Mouse (Mus musculus) neural tube, embryonic 12.5 days (tissue): ENCODE results near the gene Gm20388. TPM values are rescaled to one million over a fixed set of nuclear protein-coding genes. Genes with fewer than 3 reads are reported as not detected.

Experiments
- ATAC-seq: fragments of 200-750 bp; cut with Nextera tagmentation; 2 replicates; pipeline ENCODE4 v1.8.0; 2017; ENCODE audit warnings: low read depth, mild to moderate bottlenecking, moderate TSS enrichment, moderate library complexity; ENCODE audit not compliant: low FRiP score
- H3K27ac ChIP-seq: fragments of 300-500 bp; sonication (generic); 2 replicates; pipeline ENCODE4 v1.5.1; 2016
- H3K27me3 ChIP-seq: fragments of 300-500 bp; sonication (generic); replicated peaks from 2 replicates; pipeline ENCODE4 v1.6.1; 2016; ENCODE audit warnings: mild to moderate bottlenecking
- H3K36me3 ChIP-seq: fragments of 300-500 bp; sonication (generic); 2 replicates; pipeline ENCODE4 v1.6.1; 2016; ENCODE audit warnings: mild to moderate bottlenecking
- H3K4me1 ChIP-seq: fragments of 300-500 bp; sonication (generic); 2 replicates; pipeline ENCODE4 v1.6.1; 2016
- H3K4me2 ChIP-seq: fragments of 300-500 bp; sonication (generic); replicated peaks from 2 replicates; pipeline ENCODE4 v1.6.1; 2016; ENCODE audit warnings: mild to moderate bottlenecking
- H3K4me3 ChIP-seq: fragments of 300-500 bp; sonication (generic); 2 replicates; pipeline ENCODE4 v1.5.1; 2016
- H3K9ac ChIP-seq: fragments of 300-500 bp; sonication (generic); 2 replicates; pipeline ENCODE4 v1.6.1; 2016; ENCODE audit warnings: mild to moderate bottlenecking
- H3K9me3 ChIP-seq: fragments of 300-500 bp; sonication (generic); 2 replicates; pipeline ENCODE4 v1.6.1; 2016; ENCODE audit warnings: mild to moderate bottlenecking
- WGBS: fragments of 180-500 bp; shearing (Covaris S2); methylation state at CpG from one replicate; pipeline ENCODE4 v1.1.7; 2016; 5-methylcytosine and 5-hydroxymethylcytosine counted together
- polyA plus RNA-seq: library from polyadenylated mRNA; unstranded; fragments of >200 nt; fragmentation: Nextera tagmentation; extraction: Ambion mirVana; gene quantifications from 2 replicates; pipeline ENCODE4 v1.2.1, GENCODE M21; 2016

Gm20388 gene
- polyA plus RNA-seq, 1 experiment from 2014 or later, result not detected

DNA sequence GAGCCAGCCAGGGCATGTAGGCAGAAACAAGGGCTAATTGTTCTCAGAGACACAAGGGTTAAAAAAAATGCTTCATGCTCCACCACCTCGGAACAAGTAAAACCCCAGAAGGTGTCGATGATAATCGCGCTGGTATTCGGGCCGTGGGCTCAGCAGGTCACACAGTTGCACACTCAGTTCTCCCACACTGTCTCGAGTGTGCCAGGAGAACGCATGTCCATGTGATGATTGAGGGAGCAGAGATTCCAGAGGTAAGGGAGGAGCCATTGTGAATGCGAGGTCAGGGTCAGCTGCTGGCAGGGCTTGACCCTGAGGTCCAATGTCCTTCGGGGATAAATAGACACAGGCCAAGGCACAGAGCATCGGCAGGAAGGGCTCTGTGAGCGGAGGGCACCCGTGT, 1332.0 kb downstream of the Gm20388 start:
- no peaks in the 10 kb centered on the region for H3K36me3 ChIP-seq
- no peak overlapping the region for H3K4me2 ChIP-seq
- no peak for ATAC-seq
- H3K4me1 ChIP-seq, result peaks cover 28% of the 10 kb centered on the region
- no peaks in the 10 kb centered on the region; the same call in 1 of the 2 replicates for H3K27me3 ChIP-seq
- H3K9ac ChIP-seq, result no peak overlapping the region
- no peaks in the 10 kb centered on the region for H3K9me3 ChIP-seq
- 7% methylated on average over 13 of the region's 13 CpGs for WGBS
- no peak overlapping the region for H3K27ac ChIP-seq
- H3K4me3 ChIP-seq, result no peak overlapping the region

GRCm38 (mm10) chr8:121248823-121249222, 1338.2 kb downstream of the Gm20388 start:
- H3K27ac ChIP-seq, result no peak overlapping the region
- H3K4me1 ChIP-seq, result peaks cover 27% of the 10 kb centered on the region
- 62% methylated on average over 7 of the region's 7 CpGs for WGBS
- no peak overlapping the region for H3K4me2 ChIP-seq
- H3K27me3 ChIP-seq, result peaks cover 28% of the 10 kb centered on the region
- H3K36me3 ChIP-seq, result no peaks in the 10 kb centered on the region
- no peak overlapping the region for H3K4me3 ChIP-seq
- ATAC-seq, result no peak
- H3K9me3 ChIP-seq, result no peaks in the 10 kb centered on the region
- H3K9ac ChIP-seq, result no peak overlapping the region

- Histone ChIP-seq H3K36me3 (no peaks in the 10 kb centered on the region), H3K4me3 (no peak overlapping the region), H3K27me3 (peaks cover 31% of the 10 kb centered on the region), H3K9ac (no peak overlapping the region), H3K9me3 (no peaks in the 10 kb centered on the region), H3K27ac (no peak overlapping the region), H3K4me1 (peaks cover 25% of the 10 kb centered on the region), H3K4me2 (no peak overlapping the region)
- no peak for ATAC-seq
- WGBS, result 83% methylated on average over 1 of the region's 1 CpGs
Measured at GRCm38 (mm10) chr8:121249433-121249832, 1338.8 kb downstream of the Gm20388 start.

DNA sequence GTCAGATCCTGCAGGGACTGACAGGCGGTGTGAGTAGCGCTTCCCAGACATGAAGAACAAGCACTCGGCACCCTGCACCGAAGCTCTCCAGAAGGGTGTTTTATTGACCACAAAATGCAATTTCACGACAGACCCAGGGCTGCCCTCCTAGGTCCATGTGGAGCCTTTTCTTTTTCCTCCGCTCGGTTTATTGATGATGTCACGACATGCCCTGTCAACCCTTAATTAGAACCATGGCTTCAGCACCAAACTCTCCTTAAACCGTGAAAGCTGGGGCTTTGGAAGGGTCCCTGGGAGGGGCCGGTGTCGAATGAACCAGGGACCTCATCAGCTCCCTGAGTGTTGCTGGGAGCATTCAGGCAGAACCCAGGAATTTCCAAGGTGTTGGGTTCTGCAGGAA, 1340.4 kb downstream of the Gm20388 start:
- no peak overlapping the region for H3K27ac ChIP-seq
- WGBS, result 8% methylated on average over 11 of the region's 11 CpGs
- peaks cover 31% of the 10 kb centered on the region for H3K27me3 ChIP-seq
- H3K4me3 ChIP-seq, result no peak overlapping the region
- no peaks in the 10 kb centered on the region for H3K9me3 ChIP-seq
- no peak for ATAC-seq
- H3K9ac ChIP-seq, result no peak overlapping the region
- no peaks in the 10 kb centered on the region for H3K36me3 ChIP-seq
- H3K4me1 ChIP-seq, result peaks cover 25% of the 10 kb centered on the region
- 0 out of 2 replicates have a peak overlapping the region, but pooled peaks have one; percentile 12 for H3K4me2 ChIP-seq

DNA sequence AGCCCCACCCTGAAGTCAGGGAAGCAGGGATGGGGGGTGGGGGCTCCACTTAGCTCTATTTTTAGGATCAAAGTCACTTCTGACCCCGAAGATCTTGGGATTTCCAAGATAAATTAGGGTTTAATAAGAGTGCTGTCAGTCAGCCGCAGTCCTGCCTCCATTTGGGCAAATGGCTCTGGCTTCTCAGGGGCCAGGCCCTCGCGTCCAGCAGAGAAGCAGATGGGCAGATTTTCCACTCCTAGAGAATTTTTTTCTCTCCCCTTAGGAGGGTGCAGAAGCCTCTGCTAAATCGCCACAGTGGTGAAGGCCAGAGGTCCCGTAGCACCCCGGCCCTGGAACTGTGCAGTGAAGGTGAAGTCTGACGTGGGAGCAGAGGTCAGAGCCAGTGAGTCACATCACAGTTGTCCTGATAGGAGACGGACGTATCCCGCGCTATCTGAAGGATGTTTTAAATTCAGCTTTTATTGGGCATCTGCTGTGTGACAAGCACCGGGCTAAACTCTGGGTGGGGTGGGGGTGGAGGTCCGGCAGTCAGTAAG, 1345.2 kb downstream of the Gm20388 start:
- no peaks in the 10 kb centered on the region for H3K9me3 ChIP-seq
- no peaks in the 10 kb centered on the region for H3K36me3 ChIP-seq
- no peak overlapping the region for H3K4me3 ChIP-seq
- peaks cover 26% of the 10 kb centered on the region for H3K27me3 ChIP-seq
- H3K4me2 ChIP-seq, result no peak overlapping the region
- H3K4me1 ChIP-seq, result peaks cover 23% of the 10 kb centered on the region
- WGBS, result 50% methylated on average over 14 of the region's 14 CpGs
- no peak overlapping the region for H3K27ac ChIP-seq
- no peak for ATAC-seq
- H3K9ac ChIP-seq, result no peak overlapping the region

DNA sequence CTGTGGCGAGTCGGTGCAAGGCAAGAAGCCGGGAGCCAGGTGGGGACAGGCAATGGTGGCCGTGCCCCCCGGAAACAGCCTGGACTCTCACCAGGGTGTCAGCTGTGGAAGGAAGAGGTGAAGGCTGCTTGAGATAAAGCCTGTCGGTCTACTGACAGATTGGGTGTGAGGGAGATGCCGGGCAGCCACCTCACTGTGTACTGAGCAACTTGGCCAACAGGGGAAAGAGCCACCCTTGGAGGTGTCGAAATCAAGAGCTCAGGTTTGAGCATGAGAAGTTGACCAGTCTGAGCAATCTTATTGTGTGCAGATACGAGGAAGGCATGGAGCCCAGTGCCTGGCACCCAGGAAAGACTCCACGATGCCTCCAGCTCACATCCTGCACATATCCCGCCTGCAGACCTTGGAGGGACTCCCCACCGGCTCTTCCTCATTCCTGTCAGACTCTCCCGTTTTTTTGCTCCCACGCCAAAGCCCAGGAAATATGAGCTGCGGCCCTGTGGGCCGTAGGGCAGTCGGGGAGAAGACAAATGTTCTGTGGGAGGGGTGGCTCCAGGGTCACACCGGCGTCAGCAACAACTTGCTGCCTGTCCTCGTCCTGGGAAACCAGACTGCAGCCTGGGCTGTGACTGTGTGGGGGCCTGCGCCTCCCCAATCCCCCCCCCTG, 1347.6 kb downstream of the Gm20388 start:
- H3K4me3 ChIP-seq, result no peak overlapping the region
- H3K36me3 ChIP-seq, result no peaks in the 10 kb centered on the region
- WGBS, result 45% methylated on average over 21 of the region's 21 CpGs
- H3K4me1 ChIP-seq, result peaks cover 9% of the 10 kb centered on the region
- H3K27me3 ChIP-seq, result peaks cover 8% of the 10 kb centered on the region; the same call in 1 of the 2 replicates
- no peaks in the 10 kb centered on the region for H3K9me3 ChIP-seq
- ATAC-seq, result no peak
- H3K9ac ChIP-seq, result no peak overlapping the region
- H3K27ac ChIP-seq, result no peak overlapping the region
- no peak overlapping the region for H3K4me2 ChIP-seq

DNA sequence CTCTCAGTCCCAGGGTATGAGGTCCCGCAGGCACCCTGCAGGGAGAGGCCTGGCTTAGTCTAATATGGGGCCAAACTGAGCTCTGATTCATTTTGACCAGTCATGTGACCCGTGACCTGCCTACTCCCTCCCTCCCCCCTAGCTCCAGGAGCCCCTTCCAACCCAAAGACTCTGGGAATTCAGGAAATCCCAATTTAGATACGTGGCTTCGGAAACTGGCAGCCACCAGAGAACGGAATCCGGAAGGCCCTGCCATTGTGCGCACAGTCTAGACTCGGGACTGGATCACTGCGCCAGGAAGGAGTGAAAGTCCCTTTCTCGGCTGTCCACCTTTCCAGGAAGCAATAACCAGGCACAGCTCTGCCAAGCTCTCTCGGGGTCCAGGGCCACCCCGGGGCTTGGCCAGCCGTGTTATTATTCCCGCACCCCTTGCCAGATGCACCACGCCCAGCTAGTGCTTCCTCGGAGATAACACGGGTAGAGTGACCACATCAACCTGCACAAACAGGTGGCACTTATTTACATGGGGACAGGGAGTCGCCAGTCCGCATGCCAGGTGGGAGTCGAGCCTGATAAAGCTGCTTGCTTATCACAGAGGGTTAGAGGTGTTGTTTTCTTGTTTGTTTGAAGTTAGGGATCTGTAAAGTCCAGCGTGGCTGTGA, 1352.2 kb downstream of the Gm20388 start:
- Histone ChIP-seq H3K4me1 (peaks cover 8% of the 10 kb centered on the region), H3K27ac (no peak overlapping the region), H3K4me3 (no peak overlapping the region), H3K9ac (no peak overlapping the region), H3K9me3 (no peaks in the 10 kb centered on the region), H3K36me3 (no peaks in the 10 kb centered on the region), H3K4me2 (no peak overlapping the region), H3K27me3 (no peaks in the 10 kb centered on the region)
- ATAC-seq, result no peak
- 81% methylated on average over 21 of the region's 21 CpGs for WGBS

- no peaks in the 10 kb centered on the region for H3K27me3 ChIP-seq
- H3K4me3 ChIP-seq, result no peak overlapping the region
- H3K4me1 ChIP-seq, result peaks cover 3% of the 10 kb centered on the region; the same call in 1 of the 2 replicates
- H3K27ac ChIP-seq, result no peak overlapping the region
- no peak overlapping the region for H3K4me2 ChIP-seq
- no peaks in the 10 kb centered on the region for H3K36me3 ChIP-seq
- H3K9me3 ChIP-seq, result no peaks in the 10 kb centered on the region
- ATAC-seq, result no peak
- H3K9ac ChIP-seq, result no peak overlapping the region
- WGBS, result 64% methylated on average over 14 of the region's 14 CpGs
Measured at GRCm38 (mm10) chr8:121263390-121263775, 1352.7 kb downstream of the Gm20388 start.

DNA sequence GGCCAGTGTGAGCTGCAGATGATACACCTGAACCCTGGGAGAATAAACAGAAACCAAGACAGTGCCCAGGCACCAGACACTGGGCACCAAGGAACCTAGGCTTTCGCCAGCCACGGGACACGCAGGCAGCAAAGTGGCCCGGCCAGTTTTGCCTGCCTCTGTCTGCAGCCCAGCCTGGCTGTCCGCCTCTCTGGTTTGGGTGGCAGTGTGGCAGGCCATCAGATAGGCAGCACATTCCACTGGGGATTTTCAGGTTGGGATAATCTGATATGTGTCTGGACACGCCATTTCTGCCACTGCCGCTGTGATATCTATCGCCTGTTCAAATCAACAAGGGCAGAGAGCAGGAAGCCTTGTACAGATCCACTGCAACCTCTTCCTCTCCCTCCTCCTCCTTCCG, 1353.6 kb downstream of the Gm20388 start:
- Histone ChIP-seq H3K27me3 (no peaks in the 10 kb centered on the region), H3K36me3 (no peaks in the 10 kb centered on the region), H3K9me3 (no peaks in the 10 kb centered on the region), H3K4me1 (no peaks in the 10 kb centered on the region), H3K4me3 (no peak overlapping the region), H3K9ac (no peak overlapping the region), H3K27ac (no peak overlapping the region), H3K4me2 (no peak overlapping the region)
- 89% methylated on average over 9 of the region's 9 CpGs for WGBS
- no peak for ATAC-seq

DNA sequence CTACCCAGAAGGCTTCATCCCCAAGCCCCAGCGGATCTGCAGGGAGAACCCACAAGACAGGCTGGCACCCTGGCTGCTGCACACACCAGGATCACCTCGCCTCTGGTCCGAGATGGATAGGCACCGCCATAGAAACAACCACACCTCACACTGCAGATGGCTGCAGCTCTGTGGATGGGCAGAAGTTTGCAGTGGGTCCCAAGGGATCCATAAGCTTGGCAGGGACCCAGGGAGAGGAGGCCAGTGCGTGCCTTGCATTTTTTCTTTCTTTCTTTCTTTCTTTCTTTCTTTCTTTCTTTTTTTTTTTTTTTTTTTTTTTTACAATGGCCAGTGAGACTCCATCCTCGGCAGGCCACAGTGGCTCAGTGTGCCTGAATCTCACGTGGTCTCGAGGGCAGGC, 1360.9 kb downstream of the Gm20388 start:
- Histone ChIP-seq H3K4me1 (0 out of 2 replicates have a peak, but pooled peaks cover 9% of the 10 kb centered on the region), H3K4me3 (no peak overlapping the region), H3K27me3 (no peaks in the 10 kb centered on the region), H3K9me3 (no peaks in the 10 kb centered on the region), H3K4me2 (no peak overlapping the region), H3K27ac (no peak overlapping the region), H3K36me3 (no peaks in the 10 kb centered on the region), H3K9ac (no peak overlapping the region)
- WGBS, result 76% methylated on average over 8 of the region's 8 CpGs
- ATAC-seq, result no peak

DNA sequence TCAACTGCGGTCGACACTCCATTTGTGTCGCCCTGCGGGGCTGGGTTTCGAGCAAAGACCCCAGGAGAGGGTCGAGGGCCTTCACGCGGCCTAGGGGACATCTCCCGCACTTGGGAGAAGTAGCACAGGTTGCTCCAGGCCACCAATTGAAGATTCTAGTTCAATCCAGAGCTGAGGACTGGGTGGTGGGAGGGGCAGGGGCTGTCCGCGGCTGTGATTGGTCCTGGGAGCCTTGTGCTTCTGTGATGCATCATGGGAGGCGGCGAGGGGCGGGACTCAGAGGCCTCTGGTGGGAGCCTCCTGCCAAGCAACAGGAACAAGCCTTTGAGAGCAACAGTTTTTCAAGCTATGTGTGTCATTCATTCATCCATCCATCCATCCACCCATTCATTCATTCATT, 1362.6 kb downstream of the Gm20388 start:
- ATAC-seq, result no peak; the same call in 1 of the 2 replicates
- H3K4me3 ChIP-seq, result no peak overlapping the region
- no peaks in the 10 kb centered on the region for H3K27me3 ChIP-seq
- H3K9me3 ChIP-seq, result no peaks in the 10 kb centered on the region
- H3K36me3 ChIP-seq, result no peaks in the 10 kb centered on the region
- H3K4me2 ChIP-seq, result peak overlapping the region; percentile 38
- H3K4me1 ChIP-seq, result 0 out of 2 replicates have a peak, but pooled peaks cover 9% of the 10 kb centered on the region
- H3K27ac ChIP-seq, result no peak overlapping the region
- WGBS, result 56% methylated on average over 14 of the region's 14 CpGs
- H3K9ac ChIP-seq, result no peak overlapping the region

DNA sequence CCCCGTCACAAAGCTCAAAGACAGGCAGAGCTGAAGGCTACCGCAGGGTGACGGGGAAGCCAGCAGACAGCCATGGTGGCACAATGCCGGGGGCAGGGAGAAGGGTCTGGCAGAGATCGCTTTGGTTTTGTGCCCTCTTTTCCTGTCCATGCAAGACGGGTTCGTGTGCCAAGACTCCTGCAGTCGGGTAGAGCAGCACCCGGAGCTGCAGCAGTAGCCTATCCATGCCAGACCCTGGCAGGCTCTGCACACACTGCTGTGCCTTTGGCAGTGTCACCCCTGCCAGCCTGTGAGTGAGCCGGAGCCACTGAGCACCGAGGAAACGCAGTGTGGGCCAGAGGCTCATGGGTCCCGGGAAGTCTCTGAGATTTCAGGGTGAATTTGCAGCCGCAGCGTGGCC, 1363.0 kb downstream of the Gm20388 start:
- Histone ChIP-seq H3K4me2 (0 out of 2 replicates have a peak overlapping the region, but pooled peaks have one; percentile 7), H3K36me3 (no peaks in the 10 kb centered on the region), H3K27ac (no peak overlapping the region), H3K4me3 (no peak overlapping the region), H3K9me3 (no peaks in the 10 kb centered on the region), H3K27me3 (no peaks in the 10 kb centered on the region), H3K4me1 (0 out of 2 replicates have a peak, but pooled peaks cover 9% of the 10 kb centered on the region), H3K9ac (no peak overlapping the region)
- no peak for ATAC-seq
- WGBS, result 85% methylated on average over 15 of the region's 15 CpGs
